Mouse (Mus musculus) intestine, postnatal 0 days (tissue): Measurements from ENCODE around the gene Hoxa6. TPM values are rescaled to one million over a fixed set of nuclear protein-coding genes. Genes with fewer than 3 reads are reported as not detected.
A peak's percentile ranks its signal among the peaks of the same experiment; 100 is the strongest.

Experiments
- ATAC-seq: fragments of 200-750 bp; cut with Nextera tagmentation; 2 replicates; pipeline ENCODE4 v1.8.0; 2017; ENCODE audit warnings: mild to moderate bottlenecking, moderate TSS enrichment, moderate library complexity
- H3K27ac ChIP-seq: fragments of 300-500 bp; sonication (generic); 2 replicates; pipeline ENCODE4 v1.5.1; 2014; ENCODE audit warnings: mild to moderate bottlenecking, low read depth, low read length, moderate library complexity
- H3K27me3 ChIP-seq: fragments of 300-500 bp; sonication (generic); replicated peaks from 2 replicates; pipeline ENCODE4 v1.6.1; 2014; ENCODE audit warnings: low read length, mixed read lengths; ENCODE audit not compliant: control insufficient read depth, insufficient read depth
- H3K36me3 ChIP-seq: fragments of 300-500 bp; sonication (generic); 2 replicates; pipeline ENCODE4 v1.6.1; 2014; ENCODE audit warnings: mild to moderate bottlenecking, moderate library complexity; ENCODE audit not compliant: control insufficient read depth, insufficient read depth
- H3K4me1 ChIP-seq: fragments of 300-500 bp; sonication (generic); replicated peaks from 2 replicates; pipeline ENCODE4 v1.6.1; 2014; ENCODE audit warnings: antibody characterized with exemption, low read length, mixed read lengths; ENCODE audit not compliant: control insufficient read depth, insufficient read depth
- H3K4me2 ChIP-seq: fragments of 300-500 bp; sonication (generic); replicated peaks from 2 replicates; pipeline ENCODE4 v1.6.1; 2014; ENCODE audit warnings: low read depth, mild to moderate bottlenecking, moderate library complexity
- H3K4me3 ChIP-seq: fragments of 300-500 bp; sonication (generic); 2 replicates; pipeline ENCODE4 v1.5.1; 2014; ENCODE audit warnings: low read depth, low read length
- H3K9ac ChIP-seq: fragments of 300-500 bp; sonication (generic); 2 replicates; pipeline ENCODE4 v1.6.1; 2014; ENCODE audit warnings: mild to moderate bottlenecking, low read depth, low read length
- H3K9me3 ChIP-seq: fragments of 300-500 bp; sonication (generic); 2 replicates; pipeline ENCODE4 v1.6.1; 2016; ENCODE audit warnings: mixed run types; ENCODE audit not compliant: control insufficient read depth
- CTCF ChIP-seq: sonication (generic); IDR thresholded peaks from 2 replicates; pipeline ENCODE4 v1.5.1; 2016; ENCODE audit warnings: low read depth, mild to moderate bottlenecking, control low read depth, antibody characterized with exemption, moderate library complexity
- WGBS: fragments of 180-500 bp; shearing (Covaris S2); extraction: QIAGEN DNeasy Blood & Tissue Kit; methylation state at CpG from one replicate; pipeline ENCODE4 v1.1.7; 2014; 5-methylcytosine and 5-hydroxymethylcytosine counted together
- polyA plus RNA-seq: library from polyadenylated mRNA; unstranded; fragments of >200 nt; fragmentation: Nextera tagmentation; extraction: Ambion mirVana; gene quantifications from 2 replicates; pipeline ENCODE4 v1.2.1, GENCODE M21; 2015

The Hoxa6 gene
- polyA plus RNA-seq, 1 experiment from 2014 or later: 0.76 TPM

DNA sequence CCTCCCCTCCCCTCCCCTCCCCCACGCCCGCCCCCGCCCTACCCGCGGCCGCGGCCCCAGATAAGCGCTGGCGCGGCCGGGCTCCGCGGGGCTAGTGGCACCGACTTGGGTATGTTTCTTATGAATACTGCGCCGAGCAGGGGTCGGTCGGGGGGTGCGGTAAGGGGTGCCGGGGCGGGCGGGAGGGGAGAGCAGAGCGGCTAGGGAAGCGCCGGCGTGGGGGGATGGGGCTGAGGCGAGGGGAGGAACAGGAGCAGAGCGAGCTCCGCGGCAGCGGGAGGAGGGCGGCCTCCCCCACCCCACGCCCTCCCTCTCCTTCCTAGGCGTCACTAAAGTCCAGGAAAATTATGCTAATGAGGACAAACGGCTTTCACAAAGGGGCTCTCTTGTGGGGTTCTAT is 32.7 kb downstream of the Hoxa6 start:
- peak overlapping the region; percentile 76 for H3K4me2 ChIP-seq
- peak; percentile 27; the same call in 1 of the 2 replicates for ATAC-seq
- no peaks in the 10 kb centered on the region for H3K4me1 ChIP-seq
- 1% methylated on average over 22 of the region's 35 CpGs for WGBS
- no peaks in the 10 kb centered on the region for H3K36me3 ChIP-seq
- H3K9me3 ChIP-seq: no peaks in the 10 kb centered on the region
- no peak for TF ChIP-seq CTCF
- H3K27me3 ChIP-seq: peaks cover 24% of the 10 kb centered on the region; the same call in 1 of the 2 replicates
- peak overlapping the region; percentile 61 for H3K4me3 ChIP-seq
- peak overlapping the region; percentile 68 for H3K9ac ChIP-seq
- peak overlapping the region; percentile 87 for H3K27ac ChIP-seq

DNA sequence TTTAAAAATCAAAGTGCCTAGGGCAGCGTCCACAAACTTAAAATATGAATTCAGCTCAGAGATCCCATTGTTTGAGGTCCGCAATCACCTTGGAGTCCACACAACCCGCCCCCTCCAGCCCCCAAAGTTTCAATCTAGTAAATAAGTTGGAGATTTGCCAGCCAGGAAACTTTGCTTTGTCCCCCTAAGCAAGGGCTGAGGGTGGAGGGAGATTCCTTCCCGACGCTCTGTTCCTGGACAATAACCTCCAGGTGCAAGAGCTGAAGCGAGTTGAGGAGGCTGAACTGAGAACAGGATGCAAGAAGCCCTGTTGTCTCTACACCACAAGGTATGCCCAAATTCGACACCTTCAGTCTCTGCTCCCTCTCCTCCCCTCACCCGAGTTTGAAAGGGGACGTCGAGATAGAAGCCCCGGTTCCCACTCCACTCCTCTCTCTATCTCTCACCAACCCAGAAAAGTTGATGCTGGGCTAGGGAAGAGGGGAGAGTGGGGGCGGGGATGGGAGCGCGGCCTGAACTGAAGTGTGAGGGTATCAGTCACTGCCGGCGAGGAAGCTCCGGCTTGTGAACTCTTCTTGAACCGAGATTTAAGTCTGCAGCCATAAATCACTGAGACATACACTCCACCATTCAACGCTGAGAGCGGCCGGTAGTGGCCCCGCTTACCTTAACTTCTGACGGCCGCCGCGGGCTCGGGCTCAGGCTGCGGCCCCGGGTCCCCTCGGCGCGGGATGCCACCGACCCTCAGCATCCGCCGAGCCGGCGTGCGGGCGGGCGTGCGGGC is 33.4 kb downstream of the Hoxa6 start:
- peak overlapping the region; percentile 76 for H3K4me2 ChIP-seq
- H3K36me3 ChIP-seq: no peaks in the 10 kb centered on the region; the same call in 1 of the 2 replicates
- ATAC-seq: peak; percentile 38; the same call in 1 of the 2 replicates
- no peaks in the 10 kb centered on the region for H3K4me1 ChIP-seq
- peak overlapping the region; percentile 68 for H3K9ac ChIP-seq
- H3K9me3 ChIP-seq: no peaks in the 10 kb centered on the region
- no peak for TF ChIP-seq CTCF
- 5% methylated on average over 41 of the region's 41 CpGs for WGBS
- peaks cover 24% of the 10 kb centered on the region; the same call in 1 of the 2 replicates for H3K27me3 ChIP-seq
- H3K4me3 ChIP-seq: peak overlapping the region; percentile 61
- H3K27ac ChIP-seq: peak overlapping the region; percentile 87

DNA sequence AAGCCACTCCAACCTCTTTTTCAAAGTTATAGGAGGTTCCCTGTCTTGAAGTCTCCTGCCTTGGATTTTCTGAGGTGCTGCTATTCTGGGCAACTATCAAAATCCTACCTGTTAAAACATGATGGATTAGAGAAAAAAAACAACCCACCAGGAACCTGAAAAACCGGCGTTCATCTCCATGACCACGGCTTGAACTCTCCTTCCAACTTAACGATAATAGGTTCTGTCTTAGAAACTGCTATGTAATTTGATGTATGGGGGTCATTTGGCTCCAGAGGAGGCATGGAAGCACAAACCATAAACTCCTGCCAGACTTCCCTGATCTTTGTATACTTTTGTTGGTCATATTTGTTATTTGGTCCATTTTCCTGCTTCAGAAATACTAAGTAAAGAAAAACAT is 34.9 kb downstream of the Hoxa6 start:
- WGBS: 20% methylated on average over 4 of the region's 4 CpGs
- Histone ChIP-seq H3K27ac (no peak overlapping the region), H3K4me2 (peak overlapping the region; percentile 62; the same call in 1 of the 2 replicates), H3K27me3 (peaks cover 19% of the 10 kb centered on the region; the same call in 1 of the 2 replicates), H3K4me1 (no peaks in the 10 kb centered on the region), H3K36me3 (no peaks in the 10 kb centered on the region; the same call in 1 of the 2 replicates), H3K9ac (no peak overlapping the region), H3K9me3 (no peaks in the 10 kb centered on the region), H3K4me3 (no peak overlapping the region)
- no peak for TF ChIP-seq CTCF
- ATAC-seq: no peak

DNA sequence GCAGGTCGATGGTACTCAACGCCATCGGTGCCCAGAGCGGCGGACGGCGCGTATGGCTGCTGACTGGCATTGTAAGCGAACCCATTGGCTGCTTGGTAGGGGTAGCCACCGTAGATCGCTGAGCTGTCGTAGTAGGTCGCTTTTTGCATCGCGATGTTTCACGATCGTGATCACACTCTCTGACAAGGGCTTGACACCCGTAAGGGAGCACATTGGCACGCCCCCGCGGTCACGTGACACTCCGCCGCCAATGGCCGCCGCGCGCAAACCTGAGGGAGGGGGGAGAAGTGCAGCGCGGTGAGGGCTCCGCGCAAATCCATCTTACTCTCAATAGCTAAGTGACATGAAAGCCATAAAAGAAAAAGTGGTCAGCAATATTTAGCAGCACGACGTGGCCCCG is 36.0 kb downstream of the Hoxa6 start:
- peak overlapping the region; percentile 20 for H3K4me3 ChIP-seq
- H3K27me3 ChIP-seq: peaks cover 17% of the 10 kb centered on the region; the same call in 1 of the 2 replicates
- no peaks in the 10 kb centered on the region for H3K4me1 ChIP-seq
- no peak for TF ChIP-seq CTCF
- no peaks in the 10 kb centered on the region for H3K9me3 ChIP-seq
- peak overlapping the region; percentile 62 for H3K4me2 ChIP-seq
- no peaks in the 10 kb centered on the region; the same call in 1 of the 2 replicates for H3K36me3 ChIP-seq
- peak overlapping the region; percentile 38; the same call in 1 of the 2 replicates for H3K9ac ChIP-seq
- peak; percentile 63 for ATAC-seq
- peak overlapping the region; percentile 66 for H3K27ac ChIP-seq
- 5% methylated on average over 35 of the region's 35 CpGs for WGBS

DNA sequence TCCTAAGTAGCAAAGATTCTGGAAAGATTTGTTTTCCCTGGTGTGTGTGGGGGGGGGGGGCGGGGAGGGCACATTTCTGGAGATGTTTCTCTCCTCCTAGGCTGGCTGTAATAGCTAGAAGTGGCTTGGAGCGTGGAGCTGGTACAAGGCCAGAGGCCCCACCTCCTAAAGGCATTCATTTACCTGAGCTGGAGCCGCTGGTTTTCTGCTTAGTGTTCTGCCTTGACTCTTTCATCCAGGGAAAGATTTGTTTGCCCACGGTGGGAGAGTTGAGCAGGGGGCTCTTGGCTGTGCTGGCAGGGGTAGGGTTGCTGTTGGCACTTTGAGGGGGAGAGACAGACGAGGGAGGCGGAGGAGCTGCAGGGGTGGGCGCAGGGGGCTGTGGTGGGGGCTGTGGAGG is 36.6 kb downstream of the Hoxa6 start:
- Histone ChIP-seq H3K36me3 (no peaks in the 10 kb centered on the region; the same call in 1 of the 2 replicates), H3K27ac (peak overlapping the region; percentile 64), H3K4me1 (no peaks in the 10 kb centered on the region), H3K4me3 (peak overlapping the region; percentile 20; the same call in 1 of the 2 replicates), H3K4me2 (peak overlapping the region; percentile 62), H3K9ac (no peak overlapping the region), H3K9me3 (no peaks in the 10 kb centered on the region), H3K27me3 (peaks cover 17% of the 10 kb centered on the region)
- no peak for TF ChIP-seq CTCF
- ATAC-seq: no peak
- 31% methylated on average over 7 of the region's 7 CpGs for WGBS

DNA sequence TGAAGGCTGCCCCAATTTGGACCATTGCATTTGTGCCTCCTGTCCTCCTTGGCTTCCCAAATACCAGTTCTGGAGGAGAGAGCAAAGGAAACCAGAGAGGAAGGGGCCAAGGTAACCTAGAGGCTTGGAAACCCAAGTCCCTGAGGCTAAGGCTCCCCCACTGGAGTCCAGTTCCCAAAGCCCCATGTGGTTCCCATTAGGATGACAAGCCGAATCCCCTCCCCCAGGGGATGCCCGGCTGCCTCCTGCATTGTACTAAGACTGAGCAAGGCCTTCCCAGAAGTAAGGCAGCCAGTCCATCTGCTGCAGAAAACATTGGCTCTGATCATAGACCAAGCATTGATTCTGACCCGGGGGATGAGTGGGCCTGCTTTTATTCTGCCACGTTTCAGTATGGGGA is 37.2 kb downstream of the Hoxa6 start:
- no peak overlapping the region for H3K4me3 ChIP-seq
- H3K27ac ChIP-seq: 0 out of 2 replicates have a peak overlapping the region, but pooled peaks have one; percentile 37
- no peak overlapping the region for H3K9ac ChIP-seq
- TF ChIP-seq CTCF: no peak
- no peaks in the 10 kb centered on the region for H3K9me3 ChIP-seq
- H3K4me2 ChIP-seq: peak overlapping the region; percentile 49
- no peak for ATAC-seq
- 66% methylated on average over 4 of the region's 4 CpGs for WGBS
- H3K36me3 ChIP-seq: no peaks in the 10 kb centered on the region; the same call in 1 of the 2 replicates
- no peaks in the 10 kb centered on the region for H3K4me1 ChIP-seq
- H3K27me3 ChIP-seq: peaks cover 17% of the 10 kb centered on the region
